21 mouse cellular contexts compared by ENCODE assay signal in genomic region chr6:57744123-57744522, GRCm38 (mm10). TPM values are rescaled to one million over a fixed set of nuclear protein-coding genes. Genes with fewer than 3 reads are reported as not detected.
A peak's percentile ranks its signal among the peaks of the same experiment; 100 is the strongest.
DNase-seq lines count a peak whose midpoint lies in the region; ATAC-seq lines count a peak whose summit lies in the region.
"Had no signal": no experiment of that assay in that cellular context is flagged by ENCODE, and none has a peak within 500 bp of the region (broad histone marks: within the 10 kb centered on the region; RNA-seq: fewer than 3 reads in every experiment).

No protein-coding gene starts in this region.

- no peak overlapping the region for H3K4me3 ChIP-seq in heart, embryonic 10.5 days
- H3K4me3 ChIP-seq in midbrain, embryonic 13.5 days (replicated peaks), result no peak overlapping the region
- no peak overlapping the region for H3K4me3 ChIP-seq in midbrain, embryonic 15.5 days
- H3K4me3 ChIP-seq in liver, embryonic 13.5 days (replicated peaks), result no peak overlapping the region
- H3K4me3 ChIP-seq: hindbrain, embryonic 10.5 days; layer of hippocampus, adult 2 months; limb, embryonic 15.5 days; myocyte had no signal

- no peaks in the 10 kb centered on the region for H3K9me3 ChIP-seq in heart, embryonic 10.5 days
- no peaks in the 10 kb centered on the region for H3K9me3 ChIP-seq in midbrain, embryonic 13.5 days
- H3K9me3 ChIP-seq in midbrain, embryonic 15.5 days, result no peaks in the 10 kb centered on the region
- no peaks in the 10 kb centered on the region for H3K9me3 ChIP-seq in liver, embryonic 13.5 days (replicated peaks)
- H3K9me3 ChIP-seq: hindbrain, embryonic 10.5 days; limb, embryonic 15.5 days had no signal

- H3K4me1 ChIP-seq in heart, embryonic 10.5 days, result no peaks in the 10 kb centered on the region
- H3K4me1 ChIP-seq in midbrain, embryonic 13.5 days (replicated peaks), result no peaks in the 10 kb centered on the region
- H3K4me1 ChIP-seq in midbrain, embryonic 15.5 days, result no peaks in the 10 kb centered on the region
- peaks cover 64% of the 10 kb centered on the region for H3K4me1 ChIP-seq in liver, embryonic 13.5 days (replicated peaks)
- H3K4me1 ChIP-seq: hindbrain, embryonic 10.5 days; limb, embryonic 15.5 days had no signal

- no peaks in the 10 kb centered on the region for H3K27me3 ChIP-seq in heart, embryonic 10.5 days (ENCODE audit: insufficient read depth, poor library complexity, severe bottlenecking)
- no peaks in the 10 kb centered on the region for H3K27me3 ChIP-seq in midbrain, embryonic 13.5 days
- no peaks in the 10 kb centered on the region for H3K27me3 ChIP-seq in midbrain, embryonic 15.5 days (replicated peaks)
- H3K27me3 ChIP-seq in liver, embryonic 13.5 days, result no peaks in the 10 kb centered on the region
- H3K27me3 ChIP-seq: limb, embryonic 15.5 days had no signal

- H3K27ac ChIP-seq in heart, embryonic 10.5 days, result peak overlapping the region; percentile 47
- H3K27ac ChIP-seq in midbrain, embryonic 13.5 days, result no peak overlapping the region
- no peak overlapping the region for H3K27ac ChIP-seq in midbrain, embryonic 15.5 days
- H3K27ac ChIP-seq in liver, embryonic 13.5 days, result peak overlapping the region; percentile 98
- H3K27ac ChIP-seq: hindbrain, embryonic 10.5 days; layer of hippocampus, adult 2 months; limb, embryonic 15.5 days had no signal

- DNase-seq in heart, embryonic 10.5 days (ENCODE audit: low spot score), result no peak
- no peak for DNase-seq in heart, postnatal 4 days
- DNase-seq in liver, embryonic 13.5 days, result no peak
- no peak for DNase-seq in lung, postnatal 25 days (ENCODE audit: low spot score)
- DNase-seq in embryo, embryonic 9.5 days (ENCODE audit: extremely low spot score), result no peak
- DNase-seq: B cell, adult 2 months; cerebellum, adult 2 months; cerebellum, postnatal 36 days; gastrocnemius, postnatal 10 days; heart, adult 18-20 months; kidney, adult 8-10 months; kidney, postnatal 14 days; right cerebral cortex, postnatal 25 days; thymus, adult 18-20 months had no signal

- 89% methylated on average over 2 of the region's 2 CpGs for WGBS in heart, embryonic 10.5 days
- 92% methylated on average over 2 of the region's 2 CpGs for WGBS in midbrain, embryonic 13.5 days
- WGBS in midbrain, embryonic 15.5 days, result 95% methylated on average over 2 of the region's 2 CpGs
- WGBS in liver, embryonic 13.5 days (ENCODE audit: insufficient replicate concordance), result 87% methylated on average over 2 of the region's 2 CpGs

- no peak overlapping the region for H3K4me2 ChIP-seq in midbrain, embryonic 13.5 days (replicated peaks)
- no peak overlapping the region for H3K4me2 ChIP-seq in midbrain, embryonic 15.5 days
- no peak overlapping the region; the same call in 1 of the 2 replicates for H3K4me2 ChIP-seq in liver, embryonic 13.5 days
- H3K4me2 ChIP-seq: limb, embryonic 15.5 days had no signal

- peak; percentile 20; the same call in 1 of the 2 replicates for ATAC-seq in midbrain, embryonic 13.5 days
- ATAC-seq in midbrain, embryonic 15.5 days (replicated peaks), result no peak
- ATAC-seq in liver, embryonic 13.5 days (ENCODE audit: low read depth), result no peak
- ATAC-seq: lung, postnatal 0 days had no signal

- H3K36me3 ChIP-seq in heart, embryonic 10.5 days, result no peaks in the 10 kb centered on the region
- peaks cover 12% of the 10 kb centered on the region; the same call in 1 of the 2 replicates for H3K36me3 ChIP-seq in midbrain, embryonic 13.5 days
- H3K36me3 ChIP-seq in midbrain, embryonic 15.5 days (replicated peaks), result no peaks in the 10 kb centered on the region; the same call in 1 of the 2 replicates
- peaks cover 6% of the 10 kb centered on the region; the same call in 1 of the 2 replicates for H3K36me3 ChIP-seq in liver, embryonic 13.5 days
- H3K36me3 ChIP-seq: limb, embryonic 15.5 days had no signal

- H3K9ac ChIP-seq in midbrain, embryonic 13.5 days (replicated peaks), result no peak overlapping the region
- no peak overlapping the region for H3K9ac ChIP-seq in midbrain, embryonic 15.5 days
- H3K9ac ChIP-seq in liver, embryonic 13.5 days, result peak overlapping the region; percentile 61
- H3K9ac ChIP-seq: limb, embryonic 15.5 days had no signal

RNA-seq across cellular contexts. Expression of gene Lancl2, which starts 41.8 kb away (rescaled TPM):
- 20.6 and 22.2 TPM in 2 replicates for polyA plus RNA-seq in heart, embryonic 10.5 days (2016; fragmentation: Nextera tagmentation; extraction: Ambion mirVana)
- 10 to 100 TPM; 23.6 to 26.0 TPM for total RNA-seq in heart, postnatal 4 days (2021)
- 80.1 and 89.0 TPM in 2 replicates for polyA plus RNA-seq in midbrain, embryonic 13.5 days (2015; fragmentation: Nextera tagmentation; extraction: Ambion mirVana)
- polyA plus RNA-seq in midbrain, embryonic 15.5 days (2015; fragmentation: Nextera tagmentation; extraction: Ambion mirVana), result 91.8 and 92.4 TPM in 2 replicates
- 14.5 and 18.6 TPM in 2 replicates for polyA plus RNA-seq in liver, embryonic 13.5 days (2015; fragmentation: Nextera tagmentation; extraction: Ambion mirVana)

RNA-seq across cellular contexts. Expression of gene Pyurf, which starts 52.2 kb away (rescaled TPM):
- polyA plus RNA-seq in heart, embryonic 10.5 days (2016; fragmentation: Nextera tagmentation; extraction: Ambion mirVana), result 23.5 and 28.4 TPM in 2 replicates
- total RNA-seq in heart, postnatal 4 days (2021), result 10 to 100 TPM; 15.9 to 18.5 TPM
- polyA plus RNA-seq in midbrain, embryonic 13.5 days (2015; fragmentation: Nextera tagmentation; extraction: Ambion mirVana), result 14.5 and 14.9 TPM in 2 replicates
- 14.6 and 15.6 TPM in 2 replicates for polyA plus RNA-seq in midbrain, embryonic 15.5 days (2015; fragmentation: Nextera tagmentation; extraction: Ambion mirVana)
- 7.7 and 7.9 TPM in 2 replicates for polyA plus RNA-seq in liver, embryonic 13.5 days (2015; fragmentation: Nextera tagmentation; extraction: Ambion mirVana)

Comparison
In these comparisons a context has a peak if more than half of its experiments do, and no peak if none do; other contexts are left out.
1. H3K27ac ChIP-seq: peak in heart, embryonic 10.5 days (single experiment) and liver, embryonic 13.5 days (single experiment); none in midbrain, embryonic 13.5 days (single experiment) and midbrain, embryonic 15.5 days (single experiment).